Mouse (Mus musculus): Measurements from ENCODE around the gene Fam160a2.

- no peak for TF ChIP-seq MAX (IDR thresholded peaks at IDR 0.05; ENCODE audit: low read depth)
- TF ChIP-seq MYOG (IDR thresholded peaks at IDR 0.05; ENCODE audit: control insufficient read depth in 1 of 3, insufficient read depth in 1 of 3, insufficient read length in 2 of 3, low read depth in 2 of 3): no peak
- TF ChIP-seq E2F4 (IDR thresholded peaks at IDR 0.05; ENCODE audit: insufficient read depth): no peak
- no peak for TF ChIP-seq SRF (IDR thresholded peaks at IDR 0.05; ENCODE audit: control insufficient read depth, insufficient read length, low read depth)
- no peak for TF ChIP-seq USF1 (IDR thresholded peaks at IDR 0.05; ENCODE audit: low read depth)
Observed at GRCm38 (mm10) chr7:105390236-105390635, 9.6 kb downstream of the Fam160a2 start.

All from myocyte (in vitro differentiated cells).